Mouse (Mus musculus) CD4-positive, CD25-positive, alpha-beta regulatory T cell, adult 2 months (primary cell): ENCODE results near the gene Adgrg5.

ENCODE experiments used
- DNase-seq: peaks from one replicate; pipeline ENCODE4 v3.0.0-alpha.2; 2012; ENCODE audit warnings: low read depth, low spot score

Adgrg5 gene

GRCm38 (mm10) chr8:94923405-94923804 is at the start of gene Adgrg5:
Gene Adgrg5, plus strand, starts transcription at chr8:94923694.
- DNase-seq: no peak

- DNase-seq: peak; percentile 85
Measured at GRCm38 (mm10) chr8:94874358-94874757, 49.1 kb upstream of the Adgrg5 start.

- DNase-seq: no peak
Measured at GRCm38 (mm10) chr8:94875096-94875870, 48.2 kb upstream of the Adgrg5 start.

- DNase-seq: no peak
Measured at GRCm38 (mm10) chr8:94875871-94876150, 47.7 kb upstream of the Adgrg5 start.

- DNase-seq: peak; percentile 91
Measured at GRCm38 (mm10) chr8:94876197-94876730, 47.2 kb upstream of the Adgrg5 start, which contains the start of gene Dok4. Gene Dok4, minus strand, starts transcription at chr8:94876330.

- no peak for DNase-seq
Measured at GRCm38 (mm10) chr8:94876820-94877219, 46.7 kb upstream of the Adgrg5 start.

- no peak for DNase-seq
Measured at GRCm38 (mm10) chr8:94880742-94881141, 42.8 kb upstream of the Adgrg5 start.

GRCm38 (mm10) chr8:94888383-94889036 is 35.0 kb upstream of the Adgrg5 start:
- no peak for DNase-seq

GRCm38 (mm10) chr8:94892917-94893316 is 30.6 kb upstream of the Adgrg5 start:
- DNase-seq: no peak

- DNase-seq: no peak
Measured at GRCm38 (mm10) chr8:94899262-94899661, 24.2 kb upstream of the Adgrg5 start.

GRCm38 (mm10) chr8:94900617-94901016 is 22.9 kb upstream of the Adgrg5 start:
- no peak for DNase-seq

- DNase-seq: no peak
Measured at GRCm38 (mm10) chr8:94901031-94901430, 22.5 kb upstream of the Adgrg5 start.

GRCm38 (mm10) chr8:94903709-94904108 is 19.8 kb upstream of the Adgrg5 start:
- DNase-seq: no peak

- DNase-seq: no peak
Measured at GRCm38 (mm10) chr8:94904450-94905175, 18.9 kb upstream of the Adgrg5 start.

- no peak for DNase-seq
Measured at GRCm38 (mm10) chr8:94907591-94908300, 15.7 kb upstream of the Adgrg5 start.

GRCm38 (mm10) chr8:94908847-94909246 is 14.6 kb upstream of the Adgrg5 start:
- peak; percentile 82 for DNase-seq

- peak; percentile 15 for DNase-seq
Measured at GRCm38 (mm10) chr8:94913061-94913660, 10.3 kb upstream of the Adgrg5 start.

GRCm38 (mm10) chr8:94914256-94914655 is 9.2 kb upstream of the Adgrg5 start:
- no peak for DNase-seq

GRCm38 (mm10) chr8:94914701-94915101 is 8.8 kb upstream of the Adgrg5 start:
- no peak for DNase-seq

GRCm38 (mm10) chr8:94916311-94916959 is 7.1 kb upstream of the Adgrg5 start:
- DNase-seq: no peak

- no peak for DNase-seq
Measured at GRCm38 (mm10) chr8:94916960-94917324, 6.6 kb upstream of the Adgrg5 start.
